Mouse (Mus musculus): ENCODE data around the gene Irf6.

Gene Irf6

DNA sequence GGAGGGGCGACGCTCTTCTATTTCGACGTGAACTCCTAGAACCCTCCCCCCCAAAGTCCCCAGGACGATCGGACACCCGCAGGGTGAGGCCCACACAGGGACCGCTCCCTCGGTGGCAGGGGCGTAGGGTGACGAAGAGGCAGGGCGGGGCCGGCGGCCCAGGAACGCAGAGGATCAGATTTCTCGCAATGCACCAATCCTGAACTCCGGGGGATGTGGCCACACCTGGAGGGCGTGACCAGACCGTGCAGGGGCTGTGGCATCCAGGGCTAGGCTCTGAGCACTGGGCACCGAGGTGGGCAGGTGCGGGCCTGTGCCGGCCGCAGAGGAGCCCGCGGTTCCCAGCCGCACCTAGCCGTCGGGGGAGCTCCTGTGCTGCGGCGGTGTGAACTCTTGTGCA lies at the start of gene Irf6:
Irf6 (plus strand) TSS at position 240 of the 400 bp plus-strand sequence.
- DNase-seq (ENCODE audit: low spot score): no peak

DNA sequence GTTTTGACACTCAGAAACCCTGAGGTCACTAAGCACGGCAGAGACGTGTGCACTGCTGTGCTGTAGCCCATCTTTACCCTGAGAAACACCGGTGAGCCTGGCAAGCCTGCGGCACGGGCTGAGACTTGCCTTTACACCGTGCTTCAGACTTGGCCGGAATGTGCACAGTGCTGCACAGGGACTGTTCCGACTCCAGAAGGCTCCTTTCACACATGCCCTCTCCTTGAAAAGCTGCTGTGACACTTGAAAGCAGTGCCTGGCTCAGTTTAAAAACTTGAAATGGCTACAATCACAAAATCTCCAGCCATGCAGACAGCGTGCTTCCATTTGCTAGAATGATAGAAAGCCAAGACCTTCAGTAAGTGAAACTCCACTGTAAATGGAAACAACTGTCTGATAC lies 40.8 kb upstream of the Irf6 start:
- DNase-seq (ENCODE audit: low spot score): no peak

- no peak for DNase-seq (ENCODE audit: low spot score)
Observed at GRCm38 (mm10) chr1:193122793-193123192, 30.1 kb upstream of the Irf6 start.

- no peak for DNase-seq (ENCODE audit: low spot score)
Observed at GRCm38 (mm10) chr1:193123290-193123689, 29.6 kb upstream of the Irf6 start.

GRCm38 (mm10) chr1:193125835-193126234 lies 27.1 kb upstream of the Irf6 start:
- peak; percentile 47 for DNase-seq (ENCODE audit: low spot score)

- no peak for DNase-seq (ENCODE audit: low spot score)
Observed at GRCm38 (mm10) chr1:193128055-193128454, 24.9 kb upstream of the Irf6 start.

DNA sequence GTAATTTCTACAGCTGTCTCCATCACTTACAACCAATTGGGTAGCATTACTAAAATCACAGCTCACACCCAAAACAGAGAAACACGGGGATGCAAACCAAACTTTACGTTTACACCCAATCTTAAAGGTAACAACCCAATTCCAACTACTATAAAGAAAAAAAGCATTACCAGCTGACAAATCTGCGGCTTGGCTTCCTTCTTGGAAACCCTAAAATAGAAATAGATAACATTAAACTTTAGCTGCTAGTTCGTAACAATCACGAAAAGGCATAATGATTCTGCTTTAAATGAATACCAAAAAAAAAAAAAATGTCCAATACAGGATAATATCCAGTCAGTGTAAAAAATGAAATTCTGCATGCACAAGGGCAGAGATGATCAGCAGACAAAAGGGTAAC lies 23.6 kb upstream of the Irf6 start:
- no peak for DNase-seq (ENCODE audit: low spot score)

DNA sequence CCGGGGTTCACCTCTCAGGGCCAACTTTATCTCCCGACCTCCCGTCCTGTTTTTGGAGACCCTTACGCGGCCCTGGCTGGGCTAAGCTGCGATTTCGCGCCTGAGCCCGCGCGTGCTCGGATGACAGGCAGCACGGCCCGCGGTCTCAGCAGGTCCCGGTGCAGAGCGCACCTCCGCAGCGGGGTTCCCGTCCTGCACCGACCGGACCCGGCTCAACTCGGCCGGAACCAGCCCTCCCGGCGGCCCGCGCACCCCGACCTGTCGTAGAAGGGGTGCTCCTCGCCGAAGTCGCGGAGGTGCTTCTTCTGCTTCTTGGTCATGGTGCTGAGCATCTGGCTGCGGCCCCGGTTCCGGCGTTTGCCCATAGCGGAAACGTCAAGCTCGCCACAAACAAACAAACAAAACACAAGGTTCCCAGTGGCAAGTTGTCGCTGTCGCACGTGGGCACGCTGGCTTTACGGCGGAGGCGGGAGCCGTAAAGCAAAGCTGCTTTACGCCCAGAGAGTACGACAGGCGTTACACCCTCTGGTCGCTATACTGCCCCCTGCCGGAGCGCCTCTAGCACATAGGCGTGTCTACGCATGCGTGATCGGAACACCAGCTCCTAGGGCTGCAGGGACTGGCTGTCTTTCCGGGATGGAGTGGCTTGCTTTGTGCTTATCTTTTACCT lies 23.0 kb upstream of the Irf6 start, which contains the start of gene Diexf:
Diexf (minus strand) TSS at position 487 of the 670 bp plus-strand sequence.
- DNase-seq (ENCODE audit: low spot score): peak; percentile 99

DNA sequence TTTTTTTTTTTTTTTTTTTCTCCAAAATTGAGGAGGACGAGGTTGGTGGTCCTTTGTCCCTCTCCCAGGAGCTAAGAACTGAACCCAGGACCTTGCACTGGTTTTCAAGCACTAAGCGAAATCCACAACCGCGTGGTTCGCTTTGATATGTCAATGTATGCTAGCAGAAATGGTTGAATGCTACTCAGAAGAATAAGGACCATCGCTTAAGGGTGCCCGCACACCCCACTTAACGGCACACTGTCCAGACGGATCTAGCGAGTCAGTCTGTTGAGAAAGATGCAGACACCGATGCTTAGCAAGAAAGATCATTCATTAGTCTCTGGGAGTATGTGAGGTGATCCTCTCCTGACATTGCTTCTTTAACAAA lies 22.5 kb upstream of the Irf6 start:
- DNase-seq (ENCODE audit: low spot score): no peak

GRCm38 (mm10) chr1:193130839-193131238 lies 22.1 kb upstream of the Irf6 start:
- peak; percentile 21 for DNase-seq (ENCODE audit: low spot score)

DNA sequence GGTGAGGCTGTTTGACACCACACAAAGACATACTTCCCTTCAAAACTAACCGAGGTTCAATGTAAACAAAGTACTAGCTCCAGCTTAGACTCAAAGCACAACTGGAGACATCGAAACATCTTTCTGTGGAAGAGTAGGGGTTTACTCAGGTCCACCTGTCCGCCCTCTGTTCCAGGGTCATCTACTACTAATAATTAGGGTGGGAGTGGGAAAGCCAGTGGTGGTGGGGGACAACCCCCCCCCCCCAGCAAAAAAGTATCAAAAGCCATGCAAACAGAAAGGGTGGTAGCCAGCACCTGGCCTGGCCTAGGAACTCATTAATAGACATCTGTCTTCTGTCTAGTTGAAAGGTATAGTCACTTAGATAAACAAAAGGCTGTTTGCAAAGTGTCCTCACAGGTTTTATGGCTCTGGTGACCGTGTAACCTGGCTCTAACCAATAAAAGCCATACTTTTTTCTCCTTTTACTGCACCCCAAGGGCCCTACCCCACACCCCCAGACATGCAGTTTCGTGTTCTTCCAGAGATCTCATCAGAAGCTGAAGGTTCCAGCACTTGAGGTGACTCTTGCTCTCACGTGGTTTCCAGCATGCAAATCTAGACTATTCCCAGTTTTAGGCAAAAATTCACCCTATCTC lies 21.5 kb upstream of the Irf6 start:
- DNase-seq (ENCODE audit: low spot score): no peak

GRCm38 (mm10) chr1:193132385-193132784 lies 20.5 kb upstream of the Irf6 start:
- no peak for DNase-seq (ENCODE audit: low spot score)

DNA sequence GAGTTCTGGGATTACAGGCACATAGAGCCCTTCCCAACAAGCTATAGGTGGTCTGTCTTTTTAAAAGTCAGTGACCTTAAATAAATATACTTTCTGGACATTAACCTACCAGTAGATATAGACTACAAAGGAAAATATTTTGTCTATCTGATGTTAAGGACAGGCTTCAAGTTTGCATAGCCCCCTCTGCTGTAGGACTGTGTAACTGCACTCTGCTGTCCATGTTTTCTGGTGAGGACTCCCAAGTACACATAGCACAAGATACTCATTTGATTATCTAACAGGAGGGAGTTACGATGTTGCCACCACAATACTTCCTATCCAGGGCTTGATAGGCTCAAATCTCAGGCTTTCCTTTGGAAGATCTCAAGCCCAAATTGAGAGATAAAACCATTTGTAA lies 19.2 kb upstream of the Irf6 start:
- no peak for DNase-seq (ENCODE audit: low spot score)

GRCm38 (mm10) chr1:193138087-193138486 lies 14.8 kb upstream of the Irf6 start:
- peak; percentile 46 for DNase-seq (ENCODE audit: low spot score)

DNA sequence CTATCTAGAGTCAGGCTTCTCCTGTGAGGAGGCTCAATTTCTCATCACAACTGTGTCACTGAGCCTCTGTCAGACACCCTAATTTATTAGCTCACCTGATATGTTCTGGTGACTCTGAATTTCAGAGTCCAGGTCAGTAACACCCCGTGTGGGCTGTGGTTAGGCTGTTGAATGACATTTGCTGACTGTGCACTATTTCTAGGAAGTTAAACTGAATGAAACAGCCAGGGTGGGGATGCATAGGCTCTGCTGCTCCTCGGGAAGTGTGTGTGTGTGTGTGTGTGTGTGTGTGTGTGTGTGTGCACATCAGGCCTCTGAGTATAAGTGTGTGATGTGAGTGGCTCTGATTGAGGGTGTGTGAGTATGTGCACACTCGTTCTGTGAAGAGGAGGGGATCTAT lies 14.2 kb upstream of the Irf6 start:
- DNase-seq (ENCODE audit: low spot score): no peak

DNA sequence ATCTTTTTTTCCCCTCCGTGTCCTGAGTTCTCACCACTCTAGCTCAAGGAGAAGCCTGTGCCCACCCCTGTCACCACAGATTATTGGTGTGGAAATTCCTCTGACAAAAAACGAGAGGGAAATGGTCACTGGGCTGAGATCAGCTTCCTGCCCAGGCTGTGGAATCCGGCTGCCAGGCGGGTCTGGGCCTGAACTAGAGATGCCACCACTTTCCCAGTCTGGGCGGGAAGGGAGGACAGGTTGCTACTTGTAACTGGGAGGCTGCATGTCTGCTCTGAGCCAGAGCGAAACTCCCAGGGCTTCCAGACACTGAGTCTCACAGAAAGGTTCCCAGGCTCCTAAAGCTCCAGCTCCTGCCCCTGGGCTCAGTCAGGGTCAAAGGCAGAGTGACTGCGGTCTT lies 11.8 kb upstream of the Irf6 start:
- no peak for DNase-seq (ENCODE audit: low spot score)

DNA sequence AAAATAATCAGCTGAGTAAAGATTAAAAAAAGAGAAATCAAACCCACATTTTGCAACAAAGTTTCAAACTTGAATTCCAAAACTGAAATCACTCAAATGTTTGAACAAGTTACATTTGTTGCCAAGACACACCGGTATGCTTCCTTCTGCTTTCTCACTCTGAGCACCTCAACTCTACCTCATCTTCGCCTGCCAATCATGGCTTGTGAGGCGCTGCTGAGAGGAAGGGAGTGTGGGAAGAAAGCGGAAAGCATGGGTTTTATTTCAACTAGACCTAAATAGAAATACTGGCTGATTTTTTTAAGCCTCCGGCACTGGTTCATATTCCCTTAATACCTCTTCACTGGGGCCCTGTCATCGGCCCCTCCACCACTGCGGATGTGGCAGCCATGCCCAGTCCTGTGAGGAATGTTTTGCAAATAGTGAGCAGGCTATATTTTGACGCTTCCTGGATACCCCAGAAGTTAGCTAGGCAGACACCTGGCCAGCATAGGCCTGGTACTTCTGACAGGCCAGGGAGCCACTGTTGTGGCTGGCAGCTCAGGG lies 10.3 kb upstream of the Irf6 start:
- DNase-seq (ENCODE audit: low spot score): no peak

DNA sequence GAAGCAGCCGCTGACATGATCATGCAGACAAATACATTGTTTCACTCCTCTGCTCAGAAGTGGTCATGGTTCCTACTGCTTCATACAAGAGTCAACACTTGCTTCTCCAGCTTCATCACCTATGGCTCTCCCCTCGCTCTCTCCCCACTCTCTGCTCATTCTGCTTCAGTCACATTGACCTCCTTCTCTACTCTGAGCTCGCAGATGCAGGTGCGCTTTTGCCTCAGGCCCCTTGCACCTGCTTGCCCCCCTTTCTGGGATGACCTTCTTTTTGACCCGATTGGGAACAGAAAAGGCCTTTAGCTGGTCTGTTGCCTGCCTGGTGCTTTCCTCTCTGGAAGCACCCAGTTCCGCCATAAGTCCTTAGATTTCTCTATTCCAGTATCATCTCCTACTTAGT lies 8.4 kb upstream of the Irf6 start:
- DNase-seq (ENCODE audit: low spot score): no peak

GRCm38 (mm10) chr1:193145101-193145500 lies 7.8 kb upstream of the Irf6 start:
- no peak for DNase-seq (ENCODE audit: low spot score)

DNA sequence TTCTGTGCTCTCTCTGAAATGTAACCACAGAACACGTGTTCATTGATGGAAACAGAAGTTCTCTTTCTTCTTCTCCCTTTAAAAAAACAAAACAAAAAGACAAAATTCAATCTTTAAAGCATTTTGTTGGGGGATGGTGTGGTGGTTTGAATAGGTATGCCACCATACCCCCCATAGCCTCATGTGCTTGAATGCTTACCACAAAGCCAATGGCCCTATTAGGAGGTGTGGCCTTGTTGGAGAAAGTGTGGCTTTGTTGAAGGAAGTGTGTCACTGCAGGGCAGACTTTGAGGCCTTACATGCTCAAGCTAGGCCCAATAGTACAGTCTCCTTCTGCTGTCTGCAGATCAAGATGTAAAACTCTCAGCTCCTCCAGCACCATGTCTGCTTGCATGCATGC lies 6.5 kb upstream of the Irf6 start:
- DNase-seq (ENCODE audit: low spot score): no peak

- no peak for DNase-seq (ENCODE audit: low spot score)
Observed at GRCm38 (mm10) chr1:193149231-193149630, 3.7 kb upstream of the Irf6 start.

DNA sequence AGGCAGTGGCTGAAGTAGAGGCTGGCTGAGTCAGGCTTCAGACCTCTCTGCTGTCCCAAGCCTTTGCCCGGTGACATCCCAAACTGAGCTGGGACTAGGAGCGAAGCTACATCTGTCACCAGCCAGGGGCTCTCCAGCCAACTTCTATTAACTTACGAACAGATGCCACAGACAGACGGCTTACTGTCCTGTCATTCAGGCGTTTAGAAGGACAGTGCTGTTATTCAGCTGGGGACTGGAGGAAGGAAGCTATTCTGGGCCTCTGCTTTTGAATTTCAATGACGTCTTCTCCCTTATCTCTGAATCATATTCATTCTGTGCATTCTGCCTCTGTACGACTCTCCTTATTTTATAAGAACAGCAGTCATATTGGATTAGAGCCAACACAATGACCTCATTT lies 1.8 kb upstream of the Irf6 start:
- peak; percentile 68 for DNase-seq (ENCODE audit: low spot score)

- DNase-seq (ENCODE audit: low spot score): no peak
Observed at GRCm38 (mm10) chr1:193153561-193153960, 650 bp downstream of the Irf6 start.
